Comparison of ENCODE assay signal across 27 mouse cellular contexts in genomic region chr3:65642959-65643358, GRCm38 (mm10). TPM values are rescaled to one million over a fixed set of nuclear protein-coding genes. Genes with fewer than 3 reads are reported as not detected.
DNase-seq lines count a peak whose midpoint lies in the region; ATAC-seq and TF ChIP-seq lines count a peak whose summit lies in the region.
"Had no signal": no experiment of that assay in that cellular context is flagged by ENCODE, and none has a peak within 500 bp of the region (broad histone marks: within the 10 kb centered on the region; RNA-seq: fewer than 3 reads in every experiment).

No protein-coding gene starts in this region.

- no peak for ATAC-seq in erythroblast, adult 5-6 weeks (replicated peaks; ENCODE audit: low FRiP score, poor library complexity, severe bottlenecking)
- ATAC-seq: CD4-positive, CD25-positive, alpha-beta regulatory T cell, adult 4 months; forebrain, embryonic 15.5 days; hindbrain, embryonic 16.5 days; intestine, embryonic 15.5 days had no signal

- H3K27ac ChIP-seq in embryonic fibroblast, embryonic 13.5 days (ENCODE audit: insufficient read depth, low read length) = peak overlapping the region; percentile 47; the same call in 1 of the 2 replicates
- H3K27ac ChIP-seq: embryonic facial prominence, embryonic 13.5 days; forebrain, embryonic 12.5 days; forebrain, embryonic 15.5 days; heart, adult 2 months; heart, embryonic 10.5 days; heart, embryonic 13.5 days; hindbrain, embryonic 12.5 days; intestine, embryonic 15.5 days had no signal

- H3K4me3 ChIP-seq in embryonic fibroblast, embryonic 13.5 days (ENCODE audit: insufficient read depth, low read length) = no peak overlapping the region
- H3K4me3 ChIP-seq: embryonic facial prominence, embryonic 13.5 days; forebrain, embryonic 12.5 days; forebrain, embryonic 15.5 days; heart, adult 2 months; heart, embryonic 10.5 days; heart, embryonic 13.5 days; hindbrain, embryonic 12.5 days; intestine, embryonic 15.5 days had no signal

- DNase-seq in urinary bladder, postnatal 14 days (ENCODE audit: low spot score) = peak; percentile 18
- DNase-seq in urinary bladder, postnatal 25 days (ENCODE audit: low spot score) = no peak
- peak; percentile 47 for DNase-seq in ES-CJ7 (ENCODE audit: low read depth, low spot score)
- DNase-seq in adrenal gland, adult 8-10 months = no peak
- no peak for DNase-seq in frontal cortex, postnatal 25 days (ENCODE audit: low spot score in 2 of 2)
- DNase-seq: adrenal gland, postnatal 14 days; B cell, adult 2 months; cerebellum, adult 11 months; cerebellum, adult 2 months; cerebellum, adult 9-11 months; cerebellum, postnatal 25 days; gastrocnemius, postnatal 10 days; gastrocnemius, postnatal 36 days; heart, adult 2 months; heart, postnatal 14 days; kidney, adult 11 months had no signal

- no peak for TF ChIP-seq CTCF in embryonic fibroblast, embryonic 13.5 days (IDR thresholded peaks at IDR 0.05; ENCODE audit: borderline replicate concordance, insufficient read depth, low read length)

- no peak for TF ChIP-seq POLR2A in embryonic fibroblast, embryonic 13.5 days (IDR thresholded peaks at IDR 0.05; ENCODE audit: low read depth, low read length)

- H3K4me1 ChIP-seq in embryonic fibroblast, embryonic 13.5 days (ENCODE audit: control insufficient read depth, insufficient read depth, low read length) = 0 out of 2 replicates have a peak, but pooled peaks cover 7% of the 10 kb centered on the region
- H3K4me1 ChIP-seq: embryonic facial prominence, embryonic 13.5 days; forebrain, embryonic 12.5 days; forebrain, embryonic 15.5 days; heart, embryonic 10.5 days; heart, embryonic 13.5 days; hindbrain, embryonic 12.5 days; intestine, embryonic 15.5 days had no signal

RNA-seq across cellular contexts. Expression of gene Lekr1, which starts 23.1 kb away (rescaled TPM):
- polyA plus RNA-seq in embryonic fibroblast, embryonic 13.5 days (2011; ENCODE audit: insufficient read length, low read depth, missing spikeins) = 4.2 and 5.2 TPM in 2 replicates
- 1 to 10 TPM; 2.3 to 3.8 (median 3.1) TPM for total RNA-seq in adrenal gland, adult 8-10 months (2022)
- total RNA-seq in erythroblast, adult 5-6 weeks (2015; ENCODE audit: low replicate concordance) = 0.42 TPM in 1 of 2 replicates, not detected in the other
- total RNA-seq in erythroblast, adult 5-6 weeks (2017; ENCODE audit: low replicate concordance) = 0.51 TPM in 1 of 2 replicates, not detected in the other

Comparison
In these comparisons a context has a peak if more than half of its experiments do, and no peak if none do; other contexts are left out.
1. DNase-seq: peak in urinary bladder, postnatal 14 days (single experiment) and ES-CJ7 (single experiment); none in urinary bladder, postnatal 25 days (single experiment), adrenal gland, adult 8-10 months (single experiment) and frontal cortex, postnatal 25 days (0 of 2).